Mouse (Mus musculus) lung, adult 2 months (tissue): ENCODE data around the gene Olfr325. TPM values are rescaled to one million over a fixed set of nuclear protein-coding genes. Genes with fewer than 3 reads are reported as not detected.

Source experiments
- DNase-seq: peaks from one replicate; pipeline ENCODE4 v3.0.0; 2022
- H3K4me1 ChIP-seq: fragments of 200-500 bp; 2 replicates; pipeline ENCODE4 v1.6.1; 2011; ENCODE audit warnings: low read length; ENCODE audit not compliant: control insufficient read depth, insufficient read depth
- H3K4me3 ChIP-seq: fragments of 200-500 bp; replicated peaks from 2 replicates; pipeline ENCODE3; 2011; ENCODE audit warnings: low read depth, mild to moderate bottlenecking, control low read depth, low read length; ENCODE audit errors: extremely low read depth
- CTCF ChIP-seq: fragments of 200-500 bp; IDR thresholded peaks from 2 replicates; pipeline ENCODE4 v1.5.1; 2011; ENCODE audit warnings: mild to moderate bottlenecking, low read length, control low read depth; ENCODE audit not compliant: insufficient read depth
- POLR2A ChIP-seq: fragments of 200-500 bp; IDR thresholded peaks from 2 replicates; pipeline ENCODE4 v1.6.1; 2011; ENCODE audit warnings: low read depth, mild to moderate bottlenecking, control low read depth, low read length, borderline replicate concordance; ENCODE audit errors: extremely low read depth
- WGBS: fragments of 180-500 bp; shearing (Covaris S2); methylation state at CpG from one replicate; pipeline ENCODE4 v1.1.7; 2018; 5-methylcytosine and 5-hydroxymethylcytosine counted together
- polyA plus RNA-seq: library from polyadenylated mRNA; depleted of rRNA; stranded (reverse); fragments of >200 nt; gene quantifications from 2 replicates; pipeline ENCODE4 v1.2.3, GENCODE M21; 2012

Gene Olfr325
- polyA plus RNA-seq, 1 experiment, result not detected

GRCm38 (mm10) chr11:58602062-58602461 lies 24.5 kb downstream of the Olfr325 start:
- no peaks in the 10 kb centered on the region for H3K4me1 ChIP-seq
- TF ChIP-seq POLR2A (no peak), CTCF (no peak)
- H3K4me3 ChIP-seq, result no peak overlapping the region
- no peak for DNase-seq

DNA sequence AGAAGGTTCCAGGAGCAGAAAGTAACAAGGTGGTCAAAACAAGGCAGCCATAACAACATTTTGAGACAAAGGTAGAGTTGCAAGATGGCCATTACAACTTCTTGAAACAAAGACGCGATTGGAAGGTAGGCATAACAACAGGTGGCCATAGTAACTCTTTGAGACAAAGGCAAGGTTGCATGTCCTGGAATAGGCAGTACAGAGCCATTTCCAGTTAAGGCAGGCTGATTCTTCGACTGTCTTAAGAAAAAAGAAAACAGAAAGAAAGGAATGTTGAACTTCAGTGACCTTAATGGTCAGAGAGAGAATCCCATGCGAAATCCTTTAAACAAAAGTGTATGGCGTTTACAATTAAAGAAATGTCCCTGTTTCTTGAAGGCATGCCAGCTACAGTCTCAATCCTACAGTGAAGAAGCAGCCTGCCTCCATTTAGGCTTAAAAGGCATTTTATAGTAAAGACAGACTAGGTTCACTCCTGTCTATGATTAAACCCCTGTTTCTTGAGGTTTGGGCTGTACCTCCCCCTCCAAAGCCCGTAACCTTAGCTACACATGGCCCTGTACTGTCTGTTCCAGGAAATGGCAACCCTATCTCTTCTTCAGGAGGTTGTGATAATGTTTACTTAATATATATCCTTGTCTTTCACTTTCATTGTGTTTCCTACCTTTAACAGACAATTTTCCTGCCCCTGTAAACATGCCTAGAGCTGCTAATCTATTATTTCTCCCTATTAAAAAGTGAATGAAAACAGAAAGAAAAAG lies 25.4 kb downstream of the Olfr325 start:
- 65% methylated on average over 6 of the region's 6 CpGs for WGBS
- DNase-seq, result no peak
- Histone ChIP-seq H3K4me3 (no peak overlapping the region), H3K4me1 (no peaks in the 10 kb centered on the region)
- TF ChIP-seq CTCF, result no peak
- no peak for TF ChIP-seq POLR2A

- TF ChIP-seq POLR2A (no peak), CTCF (no peak)
- Histone ChIP-seq H3K4me1 (no peaks in the 10 kb centered on the region), H3K4me3 (no peak overlapping the region)
- 45% methylated on average over 2 of the region's 2 CpGs for WGBS
- DNase-seq, result no peak
Measured at GRCm38 (mm10) chr11:58604688-58605087, 27.2 kb downstream of the Olfr325 start.

DNA sequence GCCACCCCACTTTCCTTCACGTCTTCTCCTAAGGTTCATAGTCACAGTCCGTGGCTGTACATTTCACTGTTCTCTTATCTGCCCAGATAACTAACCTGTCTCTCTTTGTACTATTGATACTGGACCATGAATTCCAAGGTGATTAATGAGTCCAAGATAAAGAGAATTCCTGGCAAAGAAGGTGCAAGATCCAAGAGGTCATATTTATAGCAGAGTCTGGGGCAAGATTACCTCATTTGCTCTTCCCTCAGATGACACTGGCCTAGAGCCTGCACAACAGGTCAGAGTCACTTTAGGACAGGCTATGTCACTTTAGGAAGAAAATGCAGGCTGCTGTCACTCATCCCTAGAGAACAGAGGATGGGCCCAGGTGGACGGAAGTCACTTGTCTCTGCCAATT lies 27.7 kb downstream of the Olfr325 start:
- no peak for DNase-seq
- no peak overlapping the region for H3K4me3 ChIP-seq
- no peaks in the 10 kb centered on the region for H3K4me1 ChIP-seq
- WGBS, result 41% methylated on average over 3 of the region's 3 CpGs
- no peak for TF ChIP-seq POLR2A
- TF ChIP-seq CTCF, result no peak

DNA sequence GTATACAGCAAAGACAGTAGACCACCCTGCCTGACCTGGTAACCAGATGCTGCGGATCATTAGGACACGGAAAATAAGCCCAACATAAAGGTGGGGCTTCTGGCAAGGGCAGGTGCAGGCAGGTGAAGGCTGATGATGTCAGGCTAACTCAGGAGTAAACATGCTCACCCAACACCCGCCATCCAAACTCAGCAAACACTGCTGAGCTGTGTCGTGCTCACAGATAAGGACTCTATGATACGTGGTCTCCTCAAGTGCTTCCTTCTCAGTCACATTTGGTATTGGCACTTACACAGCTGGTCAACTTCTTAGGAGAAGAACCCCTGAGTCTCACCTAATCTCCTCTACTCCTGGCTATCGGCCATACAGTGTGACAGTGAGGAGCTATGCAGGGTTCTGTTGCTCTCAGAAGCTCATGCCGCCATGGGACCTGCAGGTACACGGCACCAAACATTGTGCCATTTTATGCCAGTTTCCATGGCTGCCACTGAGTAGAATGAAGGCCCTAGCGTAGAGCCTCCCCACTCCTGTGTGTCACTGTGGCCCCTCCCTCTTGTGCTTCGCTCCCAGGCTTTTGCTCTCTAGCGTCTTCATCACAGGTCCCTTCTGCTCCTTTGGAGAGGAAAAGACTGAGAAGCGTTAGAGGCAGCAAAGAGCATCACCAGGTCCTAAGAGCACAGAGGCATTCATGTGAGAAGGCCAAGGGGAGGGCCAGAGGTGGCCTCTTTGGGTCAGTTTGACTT lies 28.8 kb downstream of the Olfr325 start:
- DNase-seq, result no peak
- H3K4me1 ChIP-seq, result no peaks in the 10 kb centered on the region
- H3K4me3 ChIP-seq, result no peak overlapping the region
- 83% methylated on average over 12 of the region's 12 CpGs for WGBS
- TF ChIP-seq CTCF (no peak), POLR2A (no peak)

GRCm38 (mm10) chr11:58607030-58607429 lies 29.5 kb downstream of the Olfr325 start:
- no peak overlapping the region for H3K4me3 ChIP-seq
- no peak for DNase-seq
- 68% methylated on average over 6 of the region's 6 CpGs for whole genome bisulfite sequencing
- no peaks in the 10 kb centered on the region for H3K4me1 ChIP-seq
- TF ChIP-seq CTCF, result no peak
- no peak for TF ChIP-seq POLR2A

GRCm38 (mm10) chr11:58613359-58613758 lies 35.8 kb downstream of the Olfr325 start:
- H3K4me3 ChIP-seq, result no peak overlapping the region
- TF ChIP-seq POLR2A (no peak), CTCF (no peak)
- H3K4me1 ChIP-seq, result no peaks in the 10 kb centered on the region
- DNase-seq, result no peak
- WGBS, result 49% methylated on average over 3 of the region's 3 CpGs

DNA sequence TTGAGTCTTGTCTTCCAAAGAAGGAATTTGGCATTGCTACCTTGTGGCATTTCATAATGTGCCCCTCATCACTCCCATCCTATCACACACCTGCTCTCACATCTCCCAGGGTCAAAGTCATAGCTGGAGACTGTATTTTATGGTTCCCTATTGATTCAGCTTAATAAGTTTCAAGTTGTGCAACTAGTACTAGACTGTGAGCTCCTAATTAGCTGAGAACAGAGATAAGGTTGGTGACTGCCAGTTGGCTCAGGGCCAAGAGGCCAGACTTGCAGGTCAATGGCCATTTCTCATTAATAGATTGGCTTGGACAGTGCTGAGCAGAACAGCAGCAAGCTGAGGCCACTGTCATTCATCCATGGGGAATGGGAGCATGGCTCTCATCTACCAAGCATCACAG lies 37.0 kb downstream of the Olfr325 start:
- DNase-seq, result no peak
- no peak overlapping the region for H3K4me3 ChIP-seq
- H3K4me1 ChIP-seq, result no peaks in the 10 kb centered on the region
- TF ChIP-seq POLR2A (no peak), CTCF (no peak)

DNA sequence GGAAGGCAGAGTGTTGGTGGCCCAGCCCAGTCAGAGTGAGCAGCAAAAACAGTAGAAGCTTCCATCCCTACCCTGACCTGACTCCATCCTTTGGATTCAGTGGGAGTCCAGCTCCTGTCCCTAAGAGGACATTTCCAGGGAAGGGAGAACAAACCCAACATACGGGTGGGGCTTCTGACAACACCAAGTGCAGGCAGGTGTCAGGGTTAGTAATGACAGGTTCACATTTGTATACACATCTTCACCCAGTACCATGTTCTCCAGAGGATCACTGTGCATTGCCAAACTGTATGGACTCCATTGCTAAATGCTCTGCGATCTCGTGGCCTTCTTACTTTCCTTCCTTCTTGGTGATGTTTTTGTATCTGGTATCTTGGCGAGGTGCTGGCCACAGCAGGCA lies 38.4 kb downstream of the Olfr325 start, which contains the start of gene 2210407C18Rik:
TSS of gene 2210407C18Rik (minus strand) at position 101 of the 400 bp plus-strand sequence.
- Histone ChIP-seq H3K4me1 (no peaks in the 10 kb centered on the region), H3K4me3 (no peak within 1 kb of the TSS)
- WGBS, result 86% methylated on average over 4 of the region's 4 CpGs
- no peak for DNase-seq
- TF ChIP-seq POLR2A (no peak), CTCF (no peak)

GRCm38 (mm10) chr11:58618369-58618768 lies 40.8 kb downstream of the Olfr325 start:
- no peak for DNase-seq
- TF ChIP-seq POLR2A (no peak), CTCF (no peak)
- Histone ChIP-seq H3K4me3 (no peak overlapping the region), H3K4me1 (no peaks in the 10 kb centered on the region)
- 44% methylated on average over 3 of the region's 3 CpGs for WGBS
